13 mouse cellular contexts compared by ENCODE assay signal in genomic region chr2:122233341-122233740, GRCm38 (mm10). TPM values are rescaled to one million over a fixed set of nuclear protein-coding genes. Genes with fewer than 3 reads are reported as not detected.
A peak's percentile ranks its signal among the peaks of the same experiment; 100 is the strongest.
DNase-seq lines count a peak whose midpoint lies in the region; ATAC-seq and TF ChIP-seq lines count a peak whose summit lies in the region.
"Had no signal": no experiment of that assay in that cellular context is flagged by ENCODE, and none has a peak within 500 bp of the region (broad histone marks: within the 10 kb centered on the region; RNA-seq: fewer than 3 reads in every experiment).

No protein-coding gene starts in this region.

- intact Hi-C loops in gastrocnemius, adult 2 months (cut with DNase I), result no loop called here
- intact Hi-C loops in gastrocnemius, postnatal 36 days (cut with DNase I), result no loop called here

- H3K36me3 ChIP-seq in midbrain, embryonic 13.5 days, result no peaks in the 10 kb centered on the region
- no peaks in the 10 kb centered on the region for H3K36me3 ChIP-seq in midbrain, embryonic 10.5 days
- H3K36me3 ChIP-seq in limb, embryonic 13.5 days, result no peaks in the 10 kb centered on the region
- no peaks in the 10 kb centered on the region for H3K36me3 ChIP-seq in neural tube, embryonic 15.5 days
- H3K36me3 ChIP-seq: intestine, embryonic 15.5 days had no signal

- H3K4me3 ChIP-seq in gastrocnemius, adult 2 months, result peak overlapping the region; percentile 94; the same call in 1 of the 2 replicates
- no peak overlapping the region for H3K4me3 ChIP-seq in midbrain, embryonic 13.5 days (replicated peaks)
- no peak overlapping the region for H3K4me3 ChIP-seq in midbrain, embryonic 10.5 days
- peak overlapping the region; percentile 61; the same call in 1 of the 2 replicates for H3K4me3 ChIP-seq in limb, embryonic 13.5 days
- peak overlapping the region; percentile 62 for H3K4me3 ChIP-seq in neural tube, embryonic 15.5 days (replicated peaks)

- no peak overlapping the region for H3K9ac ChIP-seq in midbrain, embryonic 13.5 days (replicated peaks)
- no peak overlapping the region for H3K9ac ChIP-seq in limb, embryonic 13.5 days
- no peak overlapping the region for H3K9ac ChIP-seq in neural tube, embryonic 15.5 days (replicated peaks)

- H3K27me3 ChIP-seq in midbrain, embryonic 13.5 days, result no peaks in the 10 kb centered on the region
- H3K27me3 ChIP-seq in midbrain, embryonic 10.5 days (ENCODE audit: low read depth, poor library complexity, severe bottlenecking), result peaks cover 10% of the 10 kb centered on the region
- no peaks in the 10 kb centered on the region for H3K27me3 ChIP-seq in limb, embryonic 13.5 days
- H3K27me3 ChIP-seq in neural tube, embryonic 15.5 days (replicated peaks), result no peaks in the 10 kb centered on the region
- H3K27me3 ChIP-seq: intestine, embryonic 15.5 days had no signal

- WGBS in midbrain, embryonic 13.5 days, result 62% methylated on average over 5 of the region's 5 CpGs
- 59% methylated on average over 5 of the region's 5 CpGs for WGBS in midbrain, embryonic 10.5 days
- 54% methylated on average over 5 of the region's 5 CpGs for WGBS in limb, embryonic 13.5 days
- 62% methylated on average over 5 of the region's 5 CpGs for WGBS in neural tube, embryonic 15.5 days

- DNase-seq in gastrocnemius, adult 2 months, result no peak
- DNase-seq in gastrocnemius, postnatal 36 days, result no peak
- no peak for DNase-seq in midbrain, embryonic 10.5 days (ENCODE audit: low spot score)
- DNase-seq in layer of hippocampus, postnatal 14 days (ENCODE audit: low spot score in 2 of 2), result no peak
- no peak for DNase-seq in adrenal gland, postnatal 14 days
- DNase-seq: gastrocnemius, postnatal 25 days; layer of hippocampus, adult 9-11 months had no signal

- H3K9me3 ChIP-seq in midbrain, embryonic 13.5 days, result no peaks in the 10 kb centered on the region
- H3K9me3 ChIP-seq in midbrain, embryonic 10.5 days (replicated peaks), result no peaks in the 10 kb centered on the region
- no peaks in the 10 kb centered on the region for H3K9me3 ChIP-seq in limb, embryonic 13.5 days
- no peaks in the 10 kb centered on the region for H3K9me3 ChIP-seq in neural tube, embryonic 15.5 days (replicated peaks)
- H3K9me3 ChIP-seq: intestine, embryonic 15.5 days had no signal

- H3K4me1 ChIP-seq in midbrain, embryonic 13.5 days (replicated peaks), result peaks cover 10% of the 10 kb centered on the region; the same call in 1 of the 2 replicates
- H3K4me1 ChIP-seq in midbrain, embryonic 10.5 days, result peaks cover 14% of the 10 kb centered on the region
- H3K4me1 ChIP-seq in limb, embryonic 13.5 days, result peaks cover 10% of the 10 kb centered on the region
- H3K4me1 ChIP-seq in neural tube, embryonic 15.5 days, result peaks cover 11% of the 10 kb centered on the region; the same call in 1 of the 2 replicates

- H3K4me2 ChIP-seq in midbrain, embryonic 13.5 days (replicated peaks), result peak overlapping the region; percentile 74; the same call in 1 of the 2 replicates
- H3K4me2 ChIP-seq in limb, embryonic 13.5 days (replicated peaks), result peak overlapping the region; percentile 85
- peak overlapping the region; percentile 85 for H3K4me2 ChIP-seq in neural tube, embryonic 15.5 days

- TF ChIP-seq CTCF in gastrocnemius, adult 2 months (IDR thresholded peaks at IDR 0.05), result no peak

- no peak overlapping the region for H3K27ac ChIP-seq in gastrocnemius, adult 2 months
- no peak overlapping the region for H3K27ac ChIP-seq in midbrain, embryonic 13.5 days
- H3K27ac ChIP-seq in midbrain, embryonic 10.5 days (replicated peaks), result no peak overlapping the region
- no peak overlapping the region for H3K27ac ChIP-seq in limb, embryonic 13.5 days
- H3K27ac ChIP-seq in neural tube, embryonic 15.5 days (replicated peaks), result no peak overlapping the region

- ATAC-seq in midbrain, embryonic 13.5 days, result 0 out of 2 replicates have a peak, but pooled peaks have one; percentile 0
- ATAC-seq in limb, embryonic 13.5 days (ENCODE audit: low FRiP score, low read depth), result no peak
- ATAC-seq in neural tube, embryonic 15.5 days (ENCODE audit: low FRiP score), result peak; percentile 0; the same call in 1 of the 2 replicates

RNA-seq across cellular contexts. Expression of gene Sord, which starts 1.2 kb away (rescaled TPM):
- total RNA-seq in gastrocnemius, adult 2 months (2021), result 10 to 100 TPM; 50.5 to 71.2 TPM
- total RNA-seq in gastrocnemius, postnatal 36 days (2021), result 10 to 100 TPM; 39.0 to 51.1 TPM
- polyA plus RNA-seq in midbrain, embryonic 13.5 days (2015; fragmentation: Nextera tagmentation; extraction: Ambion mirVana), result 18.2 and 20.0 TPM in 2 replicates
- polyA plus RNA-seq in midbrain, embryonic 10.5 days (2016; fragmentation: Nextera tagmentation; extraction: Ambion mirVana), result 29.5 and 34.3 TPM in 2 replicates
- polyA plus RNA-seq in limb, embryonic 13.5 days (2015; fragmentation: Nextera tagmentation; extraction: Ambion mirVana), result 22.7 and 22.9 TPM in 2 replicates
- 21.4 and 41.7 TPM in 2 replicates for polyA plus RNA-seq in neural tube, embryonic 15.5 days (2015; fragmentation: Nextera tagmentation; extraction: Ambion mirVana)
- total RNA-seq in layer of hippocampus, postnatal 14 days (2021), result 10 to 100 TPM; 12.2 to 13.4 TPM
- 61.6 and 101 TPM in 2 replicates for total RNA-seq in adrenal gland, postnatal 14 days (2021)

RNA-seq across cellular contexts. Expression of gene Terb2, which starts 47.3 kb away (rescaled TPM):
- total RNA-seq in gastrocnemius, adult 2 months (2021), result not detected
- total RNA-seq in gastrocnemius, postnatal 36 days (2021), result not detected
- polyA plus RNA-seq in midbrain, embryonic 13.5 days (2015; fragmentation: Nextera tagmentation; extraction: Ambion mirVana), result not detected in 2 replicates
- not detected in 2 replicates for polyA plus RNA-seq in midbrain, embryonic 10.5 days (2016; fragmentation: Nextera tagmentation; extraction: Ambion mirVana)
- not detected in 2 replicates for polyA plus RNA-seq in limb, embryonic 13.5 days (2015; fragmentation: Nextera tagmentation; extraction: Ambion mirVana)
- not detected in 2 replicates for polyA plus RNA-seq in neural tube, embryonic 15.5 days (2015; fragmentation: Nextera tagmentation; extraction: Ambion mirVana)
- total RNA-seq in layer of hippocampus, postnatal 14 days (2021), result not detected
- total RNA-seq in adrenal gland, postnatal 14 days (2021), result not detected in 2 replicates
- total RNA-seq: gastrocnemius, postnatal 25 days had no signal
- polyA plus RNA-seq: C2C12; intestine, embryonic 15.5 days; macrophage had no signal

RNA-seq across cellular contexts. Expression of gene Patl2, which starts 47.4 kb away (rescaled TPM):
- total RNA-seq in gastrocnemius, adult 2 months (2021), result not detected
- total RNA-seq in gastrocnemius, postnatal 36 days (2021), result not detected
- polyA plus RNA-seq in midbrain, embryonic 13.5 days (2015; fragmentation: Nextera tagmentation; extraction: Ambion mirVana), result not detected in 2 replicates
- not detected in 2 replicates for polyA plus RNA-seq in midbrain, embryonic 10.5 days (2016; fragmentation: Nextera tagmentation; extraction: Ambion mirVana)
- polyA plus RNA-seq in limb, embryonic 13.5 days (2015; fragmentation: Nextera tagmentation; extraction: Ambion mirVana), result 0.08 TPM in 1 of 2 replicates, not detected in the other
- 0.09 TPM in 1 of 2 replicates, not detected in the other for polyA plus RNA-seq in neural tube, embryonic 15.5 days (2015; fragmentation: Nextera tagmentation; extraction: Ambion mirVana)
- under 1 TPM in 1 of 2 experiments, not detected in 1; 0.26 TPM for total RNA-seq in layer of hippocampus, postnatal 14 days (2021)
- 0.26 TPM in 1 of 2 replicates, not detected in the other for total RNA-seq in adrenal gland, postnatal 14 days (2021)
- total RNA-seq: gastrocnemius, postnatal 25 days had no signal
- polyA plus RNA-seq: C2C12; intestine, embryonic 15.5 days had no signal

Comparison
In these comparisons a context has a peak if more than half of its experiments do, and no peak if none do; other contexts are left out.
1. H3K4me3 ChIP-seq: peak in gastrocnemius, adult 2 months (single experiment), limb, embryonic 13.5 days (single experiment) and neural tube, embryonic 15.5 days (single experiment); none in midbrain, embryonic 13.5 days (single experiment) and midbrain, embryonic 10.5 days (single experiment).
2. Peak in every context shown above with its lines, with median percentiles within 50 percentile points of each other: H3K4me2 ChIP-seq.